ENCODE assay signal across 8 mouse cellular contexts in the genomic region with DNA sequence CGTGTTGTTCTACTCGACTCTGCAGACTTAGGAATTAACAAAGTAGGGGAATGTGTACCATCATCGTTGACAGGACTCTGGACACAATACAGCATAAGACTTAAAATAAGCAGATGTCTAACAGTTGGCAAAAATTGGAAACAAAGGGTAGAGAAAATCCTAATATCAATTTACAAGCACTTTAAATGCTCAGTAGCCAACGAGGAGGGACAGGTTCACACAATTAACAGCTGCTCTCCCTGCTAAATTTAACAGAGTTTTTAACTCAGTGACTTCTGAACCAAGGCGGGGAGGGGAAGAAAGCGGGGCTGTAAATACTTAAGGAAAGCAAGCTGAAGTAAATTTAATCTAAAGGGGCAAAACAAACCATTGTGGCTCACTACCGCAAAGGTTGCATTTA. TPM values are rescaled to one million over a fixed set of nuclear protein-coding genes. Genes with fewer than 3 reads are reported as not detected.
DNase-seq lines count a peak whose midpoint lies in the region; ATAC-seq and TF ChIP-seq lines count a peak whose summit lies in the region.

No protein-coding gene starts in this region.

- peak overlapping the region; percentile 99 for H3K4me2 ChIP-seq in heart, embryonic 16.5 days (ENCODE audit: low read depth, low read length)
- H3K4me2 ChIP-seq in liver, embryonic 16.5 days (ENCODE audit: low read depth, low read length), result peak overlapping the region; percentile 90

- no peaks in the 10 kb centered on the region for H3K27me3 ChIP-seq in heart, embryonic 16.5 days (ENCODE audit: control insufficient read depth, insufficient read depth, low read length)
- H3K27me3 ChIP-seq in liver, embryonic 16.5 days (ENCODE audit: control insufficient read depth, insufficient read depth, low read depth, low read length), result peaks cover 25% of the 10 kb centered on the region

- H3K9ac ChIP-seq in heart, embryonic 16.5 days (ENCODE audit: low read length), result peak overlapping the region; percentile 41
- H3K9ac ChIP-seq in liver, embryonic 16.5 days (ENCODE audit: low read depth, low read length), result peak overlapping the region; percentile 69; the same call in 1 of the 2 replicates

- intact Hi-C loops in gastrocnemius, adult 2 months (cut with DNase I), result loop anchor here (5.0 kb wide), 1 partner anchor 172 kb away; no protein-coding TSS in a partner anchor
- intact Hi-C loops in gastrocnemius, postnatal 14 days (cut with DNase I; ENCODE audit: low total_unique reads), result loop anchor here (10.0 kb wide), 1 partner anchor 170 kb away; no protein-coding TSS in a partner anchor

- DNase-seq in gastrocnemius, adult 2 months, result no peak
- DNase-seq in gastrocnemius, postnatal 14 days, result no peak
- peak; percentile 62 for DNase-seq in A20 (ENCODE audit: low read depth, low spot score)
- no peak for DNase-seq in ovary, postnatal 36 days (ENCODE audit: low spot score)
- DNase-seq in urinary bladder, postnatal 25 days (ENCODE audit: low spot score), result no peak

- H3K36me3 ChIP-seq in heart, embryonic 16.5 days (ENCODE audit: control insufficient read depth, insufficient read depth), result no peaks in the 10 kb centered on the region
- no peaks in the 10 kb centered on the region for H3K36me3 ChIP-seq in liver, embryonic 16.5 days (ENCODE audit: control insufficient read depth, insufficient read depth)

- WGBS in heart, embryonic 16.5 days, result 41% methylated on average over 7 of the region's 7 CpGs
- 48% methylated on average over 7 of the region's 7 CpGs for WGBS in liver, embryonic 16.5 days (ENCODE audit: insufficient replicate concordance)

- peak overlapping the region; percentile 90 for H3K4me3 ChIP-seq in gastrocnemius, adult 2 months
- H3K4me3 ChIP-seq in heart, embryonic 16.5 days (ENCODE audit: low read length), result peak overlapping the region; percentile 93
- peak overlapping the region; percentile 70 for H3K4me3 ChIP-seq in liver, embryonic 16.5 days (ENCODE audit: low read depth, low read length)

- no peak for ATAC-seq in heart, embryonic 16.5 days (replicated peaks; ENCODE audit: extremely low read depth, insufficient read depth, low FRiP score)
- no peak for ATAC-seq in liver, embryonic 16.5 days (ENCODE audit: low read depth)
- ATAC-seq in granulocyte monocyte progenitor cell, adult 5-6 weeks (replicated peaks; ENCODE audit: poor library complexity, severe bottlenecking), result no peak

- no peaks in the 10 kb centered on the region for H3K9me3 ChIP-seq in heart, embryonic 16.5 days (replicated peaks; ENCODE audit: control insufficient read depth, low read length)
- H3K9me3 ChIP-seq in liver, embryonic 16.5 days (replicated peaks; ENCODE audit: control insufficient read depth, low read length), result no peaks in the 10 kb centered on the region

- no peak for TF ChIP-seq CTCF in gastrocnemius, adult 2 months (IDR thresholded peaks at IDR 0.05)

- peaks cover 30% of the 10 kb centered on the region for H3K4me1 ChIP-seq in heart, embryonic 16.5 days (ENCODE audit: control insufficient read depth, insufficient read depth, low read length)
- peaks cover 13% of the 10 kb centered on the region for H3K4me1 ChIP-seq in liver, embryonic 16.5 days (ENCODE audit: control insufficient read depth, low read depth, low read length)

- H3K27ac ChIP-seq in gastrocnemius, adult 2 months, result peak overlapping the region; percentile 94
- H3K27ac ChIP-seq in heart, embryonic 16.5 days (ENCODE audit: low read length), result no peak overlapping the region
- H3K27ac ChIP-seq in liver, embryonic 16.5 days (ENCODE audit: low read length), result no peak overlapping the region

RNA-seq across cellular contexts. Expression of gene Ankrd44, which starts 1.4 kb away (rescaled TPM):
- total RNA-seq in gastrocnemius, adult 2 months (2021), result 1 to 10 TPM; 7.5 to 9.6 TPM
- 10 to 100 TPM in 1 of 2 experiments, 1 to 10 TPM in 1; 7.6 to 11.4 TPM for total RNA-seq in gastrocnemius, postnatal 14 days (2021)
- polyA plus RNA-seq in heart, embryonic 16.5 days (2015; fragmentation: Nextera tagmentation; extraction: Ambion mirVana), result 8.7 and 11.4 TPM in 2 replicates
- polyA plus RNA-seq in liver, embryonic 16.5 days (2015; fragmentation: Nextera tagmentation; extraction: Ambion mirVana), result 4.8 and 4.9 TPM in 2 replicates
- 99.4 and 128 TPM in 2 replicates for total RNA-seq in granulocyte monocyte progenitor cell, adult 5-6 weeks (2014; fragmentation: Nextera tagmentation)
- total RNA-seq in granulocyte monocyte progenitor cell, adult 5-6 weeks (2017), result 77.5 and 82.6 TPM in 2 replicates

Comparison
In these comparisons a context has a peak if more than half of its experiments do, and no peak if none do; other contexts are left out.
1. RNA of gene Ankrd44, which starts 1.4 kb away (total RNA-seq): 77.5 to 128 TPM in granulocyte monocyte progenitor cell, adult 5-6 weeks; 7.6 to 11.4 TPM in gastrocnemius, postnatal 14 days and 7.5 to 9.6 TPM in gastrocnemius, adult 2 months; every median in the first group is over 4 times any median in the second.
2. Peak in every context shown above with its lines, with median percentiles within 50 percentile points of each other: H3K4me3 ChIP-seq.